Mouse (Mus musculus): ENCODE data around the gene Inhbe.

DNA sequence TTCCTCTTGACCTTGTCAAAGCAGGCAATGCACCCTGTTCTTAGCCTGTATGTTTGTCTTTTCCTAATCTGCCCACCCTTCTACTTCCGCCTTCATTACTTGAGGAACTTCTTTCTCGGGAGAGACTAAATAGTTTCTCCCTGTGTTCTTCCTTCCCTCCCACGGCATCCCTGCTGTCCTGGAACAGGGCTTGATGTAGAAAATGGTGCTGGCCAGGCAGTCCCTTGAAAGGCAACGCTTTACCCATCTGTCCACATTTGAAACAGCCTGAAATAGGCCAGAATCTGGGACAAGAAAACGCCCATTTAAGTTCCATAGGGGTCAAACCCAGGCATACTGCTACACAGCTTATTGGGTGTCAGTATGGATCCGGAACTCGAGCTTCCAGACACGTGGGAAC is 4.4 kb downstream of the Inhbe start:
- no peak for TF ChIP-seq CTCF (IDR thresholded peaks at IDR 0.05; ENCODE audit: low read depth, low read length)
- TF ChIP-seq POLR2A (IDR thresholded peaks at IDR 0.05; ENCODE audit: borderline replicate concordance, low read depth, low read length), result no peak

Data from bone marrow macrophage, adult 2 months (primary cell).